Mouse (Mus musculus) small intestine, adult 2 months (tissue): ENCODE data around the gene Ccdc124.

Experiments used
- CTCF ChIP-seq: fragments of 200-500 bp; IDR thresholded peaks from 2 replicates; pipeline ENCODE4 v1.5.1; 2012; ENCODE audit warnings: low read depth, mild to moderate bottlenecking, control low read depth, inconsistent platforms, low read length, moderate library complexity, mixed read lengths; ENCODE audit not compliant: insufficient replicate concordance, insufficient read length; ENCODE audit errors: extremely low read depth
- POLR2A ChIP-seq: fragments of 200-500 bp; IDR thresholded peaks from 2 replicates; pipeline ENCODE4 v1.6.1; 2012; ENCODE audit warnings: low read depth, mild to moderate bottlenecking, control low read depth, inconsistent platforms, low read length, moderate library complexity

GRCm38 (mm10) chr8:70894771-70895545 is 21.2 kb upstream of the Ccdc124 start:
- TF ChIP-seq CTCF (no peak), POLR2A (no peak)
